Mouse (Mus musculus): ENCODE data around the gene Ccdc88c. TPM values are rescaled to one million over a fixed set of nuclear protein-coding genes. Genes with fewer than 3 reads are reported as not detected.

Gene Ccdc88c
- 2.0 and 2.3 TPM in 2 replicates for polyA plus RNA-seq (2016; fragmentation: Nextera tagmentation; extraction: Ambion mirVana)

DNA sequence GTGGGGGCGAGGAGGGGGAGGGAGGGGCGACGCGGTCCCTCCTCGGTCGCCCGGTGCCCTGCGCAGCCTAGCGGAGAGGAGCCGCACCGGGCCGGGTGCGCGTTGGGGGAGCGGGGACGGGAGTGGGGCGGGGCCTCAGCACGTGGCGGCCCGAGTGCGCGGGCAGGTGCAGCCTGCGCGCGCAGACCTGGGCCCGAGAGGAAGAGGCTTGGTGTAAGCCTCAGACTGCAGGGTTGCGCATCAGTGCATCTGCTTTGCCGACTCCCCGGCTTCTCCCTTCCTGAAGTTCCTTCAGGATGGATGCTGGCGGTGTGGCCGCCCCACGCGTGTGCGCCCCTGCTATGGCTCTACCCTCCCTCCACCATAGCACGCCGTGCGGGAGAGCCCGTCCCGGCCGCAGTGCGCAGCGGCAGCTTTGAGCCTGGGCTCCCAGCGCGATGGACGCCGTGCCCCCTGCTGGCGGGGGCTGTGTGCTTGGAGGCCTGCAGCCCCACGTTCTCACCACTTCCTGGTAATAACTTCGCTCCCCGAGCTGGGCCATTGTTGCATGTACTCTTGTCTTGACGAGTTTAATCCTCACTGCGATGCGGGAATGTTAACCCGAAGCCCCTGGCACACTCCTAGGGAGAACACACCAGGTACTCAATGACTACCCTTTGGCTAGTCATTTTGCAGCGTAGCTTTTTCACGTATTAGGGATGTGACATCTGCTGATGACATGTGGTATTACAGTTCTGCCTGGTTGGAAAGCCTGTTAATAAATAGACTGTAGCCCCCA, at the start of gene Ccdc88c:
TSS of gene Ccdc88c (minus strand) at position 103 of the 778 bp plus-strand sequence.
- peak; percentile 92 for ATAC-seq (ENCODE audit: insufficient number of reproducible peaks, low FRiP score)
- peak within 1 kb of the TSS; percentile 85 for H3K4me2 ChIP-seq
- H3K4me3 ChIP-seq = peak within 1 kb of the TSS; percentile 62
- H3K4me1 ChIP-seq (replicated peaks) = peaks cover 23% of the 10 kb centered on the region
- H3K9ac ChIP-seq = peak within 1 kb of the TSS; percentile 60
- peak within 1 kb of the TSS; percentile 18; the same call in 1 of the 2 replicates for H3K27ac ChIP-seq (ENCODE audit: poor library complexity, severe bottlenecking)
- H3K27me3 ChIP-seq (replicated peaks) = peaks cover 53% of the 10 kb centered on the region
- no peaks in the 10 kb centered on the region for H3K36me3 ChIP-seq
- WGBS = under 1% methylated on average over 52 of the region's 56 CpGs
- H3K9me3 ChIP-seq (replicated peaks) = no peaks in the 10 kb centered on the region

DNA sequence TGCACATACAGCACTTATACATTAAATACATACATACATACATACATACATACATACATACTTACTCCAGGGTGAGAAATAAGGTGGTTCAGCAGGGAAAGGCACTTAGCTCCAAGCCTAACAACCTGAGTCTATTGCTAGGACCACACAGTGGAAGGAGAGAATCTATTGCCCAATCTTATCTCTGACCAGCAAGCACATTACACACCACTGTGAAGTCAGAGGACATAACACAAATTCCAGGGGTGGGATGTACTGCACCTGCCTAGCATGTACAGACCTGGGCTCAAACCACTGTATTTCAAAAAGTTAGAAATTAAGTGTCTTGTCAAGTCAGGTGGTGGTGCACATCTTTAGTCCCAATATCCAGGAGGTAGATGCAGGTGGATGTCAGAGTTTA, 49.1 kb upstream of the Ccdc88c start:
- H3K36me3 ChIP-seq = peaks cover 30% of the 10 kb centered on the region
- H3K4me2 ChIP-seq = no peak overlapping the region
- H3K27ac ChIP-seq (ENCODE audit: poor library complexity, severe bottlenecking) = no peak overlapping the region
- H3K9ac ChIP-seq = no peak overlapping the region
- H3K4me3 ChIP-seq = no peak overlapping the region
- H3K9me3 ChIP-seq (replicated peaks) = no peaks in the 10 kb centered on the region
- no peaks in the 10 kb centered on the region for H3K27me3 ChIP-seq (replicated peaks)
- peaks cover 22% of the 10 kb centered on the region for H3K4me1 ChIP-seq (replicated peaks)
- ATAC-seq (ENCODE audit: insufficient number of reproducible peaks, low FRiP score) = no peak

DNA sequence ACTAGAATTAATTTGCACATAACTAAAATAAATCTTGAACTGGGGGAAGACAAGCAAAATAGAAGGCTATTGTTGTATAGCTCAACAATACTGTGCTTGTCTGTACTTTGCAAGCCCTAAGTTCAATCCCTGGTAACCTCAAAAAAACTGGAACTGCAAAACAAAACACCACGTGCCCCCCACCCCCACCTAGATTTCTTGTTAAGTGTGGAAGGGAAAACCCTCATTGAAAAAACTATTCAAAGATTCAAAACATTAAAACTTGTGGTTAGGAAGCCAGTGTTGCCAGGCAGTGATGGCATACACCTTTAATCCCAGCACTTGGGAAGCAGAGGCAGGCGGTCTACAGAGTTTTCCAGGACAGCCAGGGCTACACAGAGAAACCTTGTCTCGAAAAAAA, 46.6 kb upstream of the Ccdc88c start:
- no peak overlapping the region for H3K4me3 ChIP-seq
- no peaks in the 10 kb centered on the region for H3K9me3 ChIP-seq (replicated peaks)
- peaks cover 22% of the 10 kb centered on the region for H3K36me3 ChIP-seq
- H3K27ac ChIP-seq (ENCODE audit: poor library complexity, severe bottlenecking) = no peak overlapping the region
- no peaks in the 10 kb centered on the region for H3K27me3 ChIP-seq (replicated peaks)
- peaks cover 14% of the 10 kb centered on the region for H3K4me1 ChIP-seq (replicated peaks)
- ATAC-seq (ENCODE audit: insufficient number of reproducible peaks, low FRiP score) = no peak
- WGBS = 79% methylated on average over 3 of the region's 3 CpGs
- no peak overlapping the region for H3K4me2 ChIP-seq
- no peak overlapping the region for H3K9ac ChIP-seq

DNA sequence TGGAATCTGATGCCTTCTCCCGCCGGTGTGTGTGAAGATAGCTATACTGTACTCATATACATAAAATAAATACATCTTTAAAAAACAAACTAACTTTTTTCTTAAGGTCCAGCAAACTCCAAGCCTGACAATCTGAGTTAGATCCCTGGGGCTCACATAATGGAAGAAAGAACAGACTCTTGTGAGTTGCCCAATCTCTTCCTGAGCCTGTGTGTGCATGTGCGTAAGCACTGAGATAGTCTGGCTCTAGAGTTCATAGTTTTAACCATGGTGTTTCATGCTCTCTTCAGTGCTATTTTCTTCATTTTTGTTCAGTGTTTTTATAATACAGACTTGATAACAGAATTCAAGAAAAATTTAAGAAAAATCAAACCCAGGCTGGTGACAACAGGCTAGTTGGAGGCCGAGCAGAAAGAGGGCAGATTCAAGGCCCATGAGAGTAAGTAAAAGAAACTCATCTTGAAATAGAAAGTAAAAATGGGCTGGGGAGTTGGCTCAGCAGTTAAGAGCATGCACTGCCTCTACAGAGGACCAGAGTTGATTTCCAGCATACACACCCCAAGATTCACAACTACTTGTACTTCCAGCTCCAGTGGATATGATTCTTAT, 46.1 kb upstream of the Ccdc88c start:
- H3K27me3 ChIP-seq (replicated peaks) = no peaks in the 10 kb centered on the region
- peaks cover 11% of the 10 kb centered on the region; the same call in 1 of the 2 replicates for H3K4me1 ChIP-seq (replicated peaks)
- H3K9me3 ChIP-seq (replicated peaks) = no peaks in the 10 kb centered on the region
- 90% methylated on average over 4 of the region's 4 CpGs for WGBS
- H3K27ac ChIP-seq (ENCODE audit: poor library complexity, severe bottlenecking) = no peak overlapping the region
- H3K4me3 ChIP-seq = no peak overlapping the region
- peaks cover 19% of the 10 kb centered on the region for H3K36me3 ChIP-seq
- ATAC-seq (ENCODE audit: insufficient number of reproducible peaks, low FRiP score) = no peak
- no peak overlapping the region for H3K9ac ChIP-seq
- H3K4me2 ChIP-seq = no peak overlapping the region

DNA sequence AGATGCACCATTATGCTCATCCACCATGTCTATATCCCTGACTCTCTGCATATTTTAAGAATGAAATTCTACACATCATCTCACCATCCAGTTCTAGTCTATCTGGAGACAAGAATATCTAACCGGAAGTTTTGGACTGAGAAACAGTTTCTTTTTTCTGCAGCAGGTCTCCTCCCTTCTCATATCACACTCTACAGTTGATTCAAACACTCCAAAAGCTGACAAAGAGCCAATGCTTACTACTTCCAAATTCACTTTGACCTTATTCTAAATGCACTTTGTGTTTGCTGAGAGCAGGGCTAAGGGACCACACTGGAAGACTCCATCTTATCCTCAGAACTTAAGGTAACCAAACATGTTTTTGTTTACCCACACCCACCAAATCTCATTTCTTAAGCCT, 41.0 kb upstream of the Ccdc88c start:
- no peak overlapping the region for H3K27ac ChIP-seq (ENCODE audit: poor library complexity, severe bottlenecking)
- WGBS = 61% methylated on average over 1 of the region's 1 CpGs
- ATAC-seq (ENCODE audit: insufficient number of reproducible peaks, low FRiP score) = no peak
- H3K36me3 ChIP-seq = peaks cover 21% of the 10 kb centered on the region
- H3K9ac ChIP-seq = no peak overlapping the region
- peaks cover 3% of the 10 kb centered on the region; the same call in 1 of the 2 replicates for H3K4me1 ChIP-seq (replicated peaks)
- no peak overlapping the region for H3K4me2 ChIP-seq
- no peaks in the 10 kb centered on the region for H3K27me3 ChIP-seq (replicated peaks)
- H3K9me3 ChIP-seq (replicated peaks) = no peaks in the 10 kb centered on the region
- no peak overlapping the region for H3K4me3 ChIP-seq

DNA sequence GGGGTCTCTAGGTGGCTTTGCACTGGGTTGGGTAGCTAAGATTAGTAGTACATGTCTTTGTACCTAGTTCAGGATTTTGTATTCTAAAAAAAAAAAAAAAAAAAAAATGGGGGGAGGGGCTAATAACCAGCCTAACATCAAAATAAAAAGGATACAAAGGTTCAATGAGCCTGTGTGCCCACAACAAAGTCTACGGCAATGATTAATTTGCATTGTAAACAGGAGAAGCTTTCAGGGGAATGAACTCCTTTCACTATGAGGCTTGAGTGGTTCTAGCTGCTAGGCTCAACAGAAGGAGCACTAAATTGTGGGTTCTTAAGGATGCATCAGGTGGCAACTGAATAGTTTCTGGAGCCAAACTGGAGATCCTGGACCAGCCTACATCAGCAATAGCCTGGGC, 37.5 kb upstream of the Ccdc88c start:
- peaks cover 3% of the 10 kb centered on the region; the same call in 1 of the 2 replicates for H3K4me1 ChIP-seq (replicated peaks)
- H3K27me3 ChIP-seq (replicated peaks) = no peaks in the 10 kb centered on the region
- no peak overlapping the region for H3K9ac ChIP-seq
- H3K36me3 ChIP-seq = peaks cover 48% of the 10 kb centered on the region
- H3K9me3 ChIP-seq (replicated peaks) = no peaks in the 10 kb centered on the region
- no peak overlapping the region for H3K4me3 ChIP-seq
- 94% methylated on average over 1 of the region's 1 CpGs for WGBS
- no peak overlapping the region for H3K4me2 ChIP-seq
- ATAC-seq (ENCODE audit: insufficient number of reproducible peaks, low FRiP score) = no peak
- no peak overlapping the region for H3K27ac ChIP-seq (ENCODE audit: poor library complexity, severe bottlenecking)

DNA sequence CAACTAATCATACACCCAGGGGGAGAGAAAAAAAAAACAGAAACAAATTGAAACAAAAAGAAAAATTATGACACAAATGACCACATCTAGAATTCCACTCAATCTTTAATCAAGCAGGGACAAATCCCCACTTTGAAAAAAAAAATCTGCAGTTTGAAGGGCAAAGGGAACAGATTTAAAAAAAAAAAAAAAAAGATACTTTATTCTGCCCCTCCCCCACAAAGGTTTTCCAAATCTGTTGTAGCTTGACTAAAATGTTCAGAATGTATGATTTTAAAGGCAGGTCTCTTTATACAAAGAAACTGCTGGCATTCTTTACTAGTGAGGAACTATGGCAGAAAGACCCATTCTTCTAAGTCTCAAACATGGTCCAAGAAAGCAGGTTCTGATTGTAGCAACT, 11.1 kb upstream of the Ccdc88c start:
- no peaks in the 10 kb centered on the region for H3K27me3 ChIP-seq (replicated peaks)
- ATAC-seq (ENCODE audit: insufficient number of reproducible peaks, low FRiP score) = no peak
- H3K4me2 ChIP-seq = no peak overlapping the region
- no peak overlapping the region for H3K9ac ChIP-seq
- H3K4me1 ChIP-seq (replicated peaks) = no peaks in the 10 kb centered on the region
- no peak overlapping the region for H3K27ac ChIP-seq (ENCODE audit: poor library complexity, severe bottlenecking)
- peaks cover 55% of the 10 kb centered on the region for H3K36me3 ChIP-seq
- no peaks in the 10 kb centered on the region for H3K9me3 ChIP-seq (replicated peaks)
- no peak overlapping the region for H3K4me3 ChIP-seq

DNA sequence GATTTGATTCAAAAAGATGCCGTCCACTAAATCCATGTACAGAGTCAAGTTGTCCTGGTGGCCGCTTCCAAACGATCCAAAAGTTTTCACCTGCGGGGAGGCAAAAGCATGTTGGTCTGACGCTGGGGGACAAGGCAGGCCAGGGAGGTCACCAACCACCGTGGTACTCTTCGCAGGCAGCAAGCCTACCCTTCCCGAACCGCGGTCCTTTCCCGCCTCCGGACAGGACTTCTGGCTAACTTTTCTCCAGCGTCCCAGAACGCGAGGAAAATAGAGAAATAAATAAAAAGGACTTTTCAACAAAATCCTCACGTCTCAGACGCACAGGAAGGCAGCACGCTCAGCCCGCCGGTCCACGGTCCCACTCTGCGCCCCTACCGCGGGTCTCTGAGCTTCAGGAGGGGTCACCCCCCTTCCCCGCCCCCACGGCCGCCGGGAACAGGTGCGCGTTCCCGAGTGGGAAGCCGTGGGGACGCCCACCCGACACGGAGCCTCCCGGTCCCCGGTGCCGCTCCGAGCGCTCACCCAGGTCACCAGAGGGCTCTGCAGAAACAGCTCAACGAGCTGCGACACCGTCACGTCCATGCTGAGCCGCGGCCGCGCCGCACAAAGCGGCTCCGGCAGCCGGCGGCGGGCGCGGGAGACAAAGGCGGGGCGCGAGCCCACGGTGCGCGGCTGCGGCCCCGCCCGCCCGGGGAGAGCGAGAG, 456 bp downstream of the Ccdc88c start:
- peaks cover 60% of the 10 kb centered on the region for H3K27me3 ChIP-seq (replicated peaks)

DNA sequence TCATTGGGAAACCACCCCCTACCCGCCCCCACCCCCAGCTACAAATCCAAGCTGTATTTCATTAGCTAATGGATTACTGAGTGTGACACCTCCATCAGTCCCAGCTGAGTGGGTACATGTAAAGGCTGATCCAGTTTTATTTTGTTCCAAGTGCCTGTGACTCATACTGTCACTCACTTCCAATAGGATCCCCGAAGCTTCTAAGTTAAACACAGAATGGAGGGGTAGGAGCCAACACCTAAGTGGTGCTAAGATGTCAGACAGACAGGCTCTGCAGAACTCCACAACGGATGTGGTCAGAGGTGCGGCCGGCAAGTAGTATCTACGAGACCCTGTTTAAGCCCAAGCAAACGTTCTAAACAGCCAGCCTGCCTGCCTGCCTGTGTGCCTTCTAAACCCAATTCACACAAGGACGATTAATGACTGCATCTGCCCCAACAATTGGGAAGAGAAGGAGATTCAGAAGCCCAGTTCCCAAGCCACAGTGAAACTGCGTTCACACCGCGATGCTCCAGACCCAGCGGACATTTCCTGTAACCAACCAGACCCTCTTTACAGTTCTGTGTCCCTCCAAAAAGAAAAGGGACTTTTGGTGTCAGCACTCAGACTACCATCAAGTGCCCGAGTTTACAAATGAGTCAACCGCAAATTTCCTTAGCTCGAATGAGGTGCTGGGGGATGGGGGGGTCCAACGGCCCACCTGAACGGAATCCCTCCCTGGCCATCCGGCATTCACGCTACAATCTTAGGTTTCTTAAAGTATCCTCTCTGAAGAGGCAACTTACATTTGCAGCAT, 1.2 kb downstream of the Ccdc88c start:
- Histone ChIP-seq H3K9ac (0 out of 2 replicates have a peak overlapping the region, but pooled peaks have one; percentile 60), H3K4me2 (peak overlapping the region; percentile 85), H3K9me3 (replicated peaks) (no peaks in the 10 kb centered on the region), H3K27ac (ENCODE audit: poor library complexity, severe bottlenecking) (no peak overlapping the region), H3K4me1 (replicated peaks) (peaks cover 23% of the 10 kb centered on the region), H3K4me3 (peak overlapping the region; percentile 62), H3K27me3 (replicated peaks) (peaks cover 67% of the 10 kb centered on the region), H3K36me3 (no peaks in the 10 kb centered on the region)
- 5% methylated on average over 19 of the region's 19 CpGs for WGBS
- ATAC-seq (ENCODE audit: insufficient number of reproducible peaks, low FRiP score) = no peak

More for the DNA sequence above, 456 bp downstream of the Ccdc88c start:
- no peak for ATAC-seq (ENCODE audit: insufficient number of reproducible peaks, low FRiP score)
- peak overlapping the region; percentile 18; the same call in 1 of the 2 replicates for H3K27ac ChIP-seq (ENCODE audit: poor library complexity, severe bottlenecking)
- under 1% methylated on average over 67 of the region's 67 CpGs for WGBS
- H3K4me3 ChIP-seq = peak overlapping the region; percentile 62
- no peaks in the 10 kb centered on the region for H3K36me3 ChIP-seq
- H3K4me1 ChIP-seq (replicated peaks) = peaks cover 23% of the 10 kb centered on the region
- H3K9ac ChIP-seq = peak overlapping the region; percentile 60
- H3K4me2 ChIP-seq = peak overlapping the region; percentile 85
- no peaks in the 10 kb centered on the region for H3K9me3 ChIP-seq (replicated peaks)

DNA sequence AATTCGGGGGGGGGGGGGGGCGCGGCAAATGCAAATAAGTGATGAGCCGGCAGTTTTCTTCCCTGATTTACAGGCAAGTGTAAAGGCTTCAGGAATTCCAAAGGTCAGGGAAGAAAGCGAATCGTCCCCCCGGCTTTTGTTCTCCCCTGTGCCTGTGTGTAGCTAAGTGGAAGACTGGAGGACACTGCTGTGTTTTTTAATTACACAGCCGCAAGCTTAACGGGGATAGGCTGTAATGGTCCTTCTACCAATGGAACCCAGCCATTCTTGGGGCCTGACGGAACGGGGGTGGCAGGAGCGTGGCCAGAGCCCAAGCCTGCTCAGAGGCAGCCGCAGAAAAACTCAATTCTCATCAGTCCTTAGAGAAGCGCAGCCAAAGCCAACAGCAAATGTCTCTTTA, 1.9 kb downstream of the Ccdc88c start:
- WGBS = 25% methylated on average over 14 of the region's 14 CpGs
- no peaks in the 10 kb centered on the region for H3K36me3 ChIP-seq
- H3K27me3 ChIP-seq (replicated peaks) = peaks cover 70% of the 10 kb centered on the region
- H3K9ac ChIP-seq = no peak overlapping the region
- H3K9me3 ChIP-seq (replicated peaks) = no peaks in the 10 kb centered on the region
- ATAC-seq (ENCODE audit: insufficient number of reproducible peaks, low FRiP score) = no peak
- peak overlapping the region; percentile 62; the same call in 1 of the 2 replicates for H3K4me3 ChIP-seq
- no peak overlapping the region for H3K27ac ChIP-seq (ENCODE audit: poor library complexity, severe bottlenecking)
- peaks cover 23% of the 10 kb centered on the region for H3K4me1 ChIP-seq (replicated peaks)
- peak overlapping the region; percentile 85 for H3K4me2 ChIP-seq

Measured in heart, embryonic 12.5 days (tissue).